Mouse (Mus musculus) liver, embryonic 11.5 days (tissue): ENCODE measurements around the gene Ikzf2. TPM values are rescaled to one million over a fixed set of nuclear protein-coding genes. Genes with fewer than 3 reads are reported as not detected.

Source experiments
- ATAC-seq: fragments of 200-750 bp; cut with Nextera tagmentation; replicated peaks from 2 replicates; pipeline ENCODE4 v1.8.0; 2017; ENCODE audit warnings: moderate number of reproducible peaks, mild to moderate bottlenecking, moderate TSS enrichment, moderate library complexity; ENCODE audit not compliant: low FRiP score
- DNase-seq: peaks from one replicate; pipeline ENCODE4 v3.0.0-alpha.2; 2017; ENCODE audit warnings: low spot score
- H3K27ac ChIP-seq: fragments of 300-500 bp; sonication (generic); 2 replicates; pipeline ENCODE4 v1.5.1; 2014; ENCODE audit warnings: mild to moderate bottlenecking, low read depth, low read length, control low read depth
- H3K27me3 ChIP-seq: fragments of 300-500 bp; sonication (generic); replicated peaks from 2 replicates; pipeline ENCODE4 v1.6.1; 2014; ENCODE audit warnings: low read length, mixed read lengths; ENCODE audit not compliant: control insufficient read depth, insufficient read depth
- H3K36me3 ChIP-seq: fragments of 300-500 bp; sonication (generic); 2 replicates; pipeline ENCODE4 v1.6.1; 2014; ENCODE audit warnings: mild to moderate bottlenecking, low read length, moderate library complexity, mixed read lengths; ENCODE audit not compliant: control insufficient read depth, insufficient read depth
- H3K4me1 ChIP-seq: fragments of 300-500 bp; sonication (generic); replicated peaks from 2 replicates; pipeline ENCODE4 v1.6.1; 2014; ENCODE audit warnings: low read length, mixed read lengths; ENCODE audit not compliant: control insufficient read depth, insufficient read depth
- H3K4me2 ChIP-seq: fragments of 300-500 bp; sonication (generic); 2 replicates; pipeline ENCODE4 v1.6.1; 2014; ENCODE audit warnings: mild to moderate bottlenecking, control low read depth, moderate library complexity
- H3K4me3 ChIP-seq: fragments of 300-500 bp; sonication (generic); 2 replicates; pipeline ENCODE4 v1.5.1; 2014; ENCODE audit warnings: low read depth, low read length, control low read depth
- H3K9ac ChIP-seq: fragments of 300-500 bp; sonication (generic); 2 replicates; pipeline ENCODE4 v1.6.1; 2014; ENCODE audit warnings: low read depth, low read length, control low read depth
- H3K9me3 ChIP-seq: fragments of 300-500 bp; sonication (generic); 2 replicates; pipeline ENCODE4 v1.6.1; 2016; ENCODE audit warnings: low read length, inconsistent platforms, mixed read lengths; ENCODE audit not compliant: control insufficient read depth
- WGBS: fragments of 180-500 bp; shearing (Covaris S2); extraction: QIAGEN DNeasy Blood & Tissue Kit; methylation state at CpG from one replicate; pipeline ENCODE4 v1.1.7; 2014; 5-methylcytosine and 5-hydroxymethylcytosine counted together
- polyA plus RNA-seq: library from polyadenylated mRNA; unstranded; fragments of >200 nt; fragmentation: Nextera tagmentation; extraction: Ambion mirVana; gene quantifications from 2 replicates; pipeline ENCODE4 v1.2.1, GENCODE M21; 2014

Gene Ikzf2
- 2.8 and 3.5 TPM in 2 replicates for polyA plus RNA-seq

DNA sequence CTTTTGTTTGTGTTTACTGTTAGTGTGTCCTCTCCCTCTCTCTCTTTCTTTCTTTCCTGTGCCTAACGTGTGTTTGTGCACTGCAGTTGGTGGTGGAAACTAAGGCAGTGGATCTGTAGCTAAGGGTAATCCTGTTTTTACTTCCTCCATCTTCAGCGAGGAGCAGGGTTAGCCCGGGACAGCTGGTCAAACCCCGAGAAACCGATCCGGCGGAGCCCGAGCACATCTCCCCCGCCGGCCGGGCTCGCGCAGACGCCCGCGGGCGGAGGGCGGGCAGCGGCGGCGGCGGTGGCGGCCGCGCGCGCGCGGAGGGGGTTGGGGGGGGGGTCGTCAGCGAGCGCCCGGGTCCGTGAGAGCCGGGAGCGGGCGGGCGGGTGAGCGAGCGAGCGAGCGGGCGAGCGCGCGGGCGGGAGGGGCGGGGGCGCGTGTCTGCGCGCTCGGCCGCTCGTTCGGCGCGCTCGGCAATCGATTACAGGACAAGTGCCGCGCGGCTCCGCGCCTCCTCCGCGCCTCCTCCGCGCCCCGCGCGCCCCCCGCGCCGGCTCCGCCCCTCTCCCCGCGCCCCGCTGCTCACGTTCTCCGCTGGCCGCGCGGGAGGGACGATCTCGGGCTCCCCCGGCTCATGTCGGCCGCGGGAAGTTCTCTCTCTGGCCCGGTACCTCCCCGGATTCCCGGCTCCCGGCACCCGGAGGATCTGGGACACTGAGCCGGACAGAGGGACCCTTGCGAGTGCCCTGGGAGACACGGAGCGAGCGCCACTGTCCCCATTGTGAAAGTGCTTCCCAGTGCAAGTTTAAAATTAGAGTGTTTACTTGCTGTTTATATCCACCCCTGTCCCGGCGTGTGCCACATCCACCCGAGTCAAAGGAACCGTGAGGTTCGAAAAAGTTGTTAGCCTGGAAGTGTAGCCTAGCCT lies at the start of gene Ikzf2:
Ikzf2 (minus strand) TSS at position 170 of the 916 bp plus-strand sequence.
- DNase-seq: peak; percentile 81
- H3K4me2 ChIP-seq: peak within 1 kb of the TSS; percentile 90
- no peaks in the 10 kb centered on the region for H3K36me3 ChIP-seq
- peaks cover 2% of the 10 kb centered on the region; the same call in 1 of the 2 replicates for H3K4me1 ChIP-seq
- no peaks in the 10 kb centered on the region for H3K9me3 ChIP-seq
- H3K9ac ChIP-seq: peak within 1 kb of the TSS; percentile 68
- H3K27me3 ChIP-seq: no peaks in the 10 kb centered on the region
- WGBS: under 1% methylated on average over 59 of the region's 105 CpGs
- peak within 1 kb of the TSS; percentile 84 for H3K4me3 ChIP-seq
- peak; percentile 80 for ATAC-seq
- peak within 1 kb of the TSS; percentile 73 for H3K27ac ChIP-seq

DNA sequence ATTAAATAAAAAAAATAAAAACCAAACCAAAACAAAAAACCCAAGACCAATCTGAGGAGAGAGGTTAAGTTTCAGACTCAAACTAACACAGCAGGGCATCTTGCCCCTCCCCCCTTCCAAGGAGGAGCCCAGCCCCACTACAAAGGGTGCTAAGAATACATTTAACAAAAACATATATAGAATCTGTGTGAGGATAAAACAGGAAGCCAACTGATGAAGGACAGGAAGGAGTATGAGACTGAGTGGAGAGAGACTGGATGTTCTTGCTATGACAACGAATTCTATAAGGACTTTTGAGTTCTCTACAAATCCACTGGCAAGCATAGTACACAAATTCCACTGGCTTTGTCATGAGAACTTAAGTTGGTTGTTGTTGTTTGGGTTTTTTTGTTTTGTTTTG lies 42.7 kb upstream of the Ikzf2 start:
- Histone ChIP-seq H3K9me3 (no peaks in the 10 kb centered on the region), H3K9ac (no peak overlapping the region), H3K4me3 (no peak overlapping the region), H3K36me3 (no peaks in the 10 kb centered on the region), H3K4me2 (no peak overlapping the region), H3K27me3 (no peaks in the 10 kb centered on the region), H3K27ac (no peak overlapping the region), H3K4me1 (no peaks in the 10 kb centered on the region)
- ATAC-seq (no peak), DNase-seq (no peak)
- 36% methylated on average over 1 of the region's 1 CpGs for WGBS

DNA sequence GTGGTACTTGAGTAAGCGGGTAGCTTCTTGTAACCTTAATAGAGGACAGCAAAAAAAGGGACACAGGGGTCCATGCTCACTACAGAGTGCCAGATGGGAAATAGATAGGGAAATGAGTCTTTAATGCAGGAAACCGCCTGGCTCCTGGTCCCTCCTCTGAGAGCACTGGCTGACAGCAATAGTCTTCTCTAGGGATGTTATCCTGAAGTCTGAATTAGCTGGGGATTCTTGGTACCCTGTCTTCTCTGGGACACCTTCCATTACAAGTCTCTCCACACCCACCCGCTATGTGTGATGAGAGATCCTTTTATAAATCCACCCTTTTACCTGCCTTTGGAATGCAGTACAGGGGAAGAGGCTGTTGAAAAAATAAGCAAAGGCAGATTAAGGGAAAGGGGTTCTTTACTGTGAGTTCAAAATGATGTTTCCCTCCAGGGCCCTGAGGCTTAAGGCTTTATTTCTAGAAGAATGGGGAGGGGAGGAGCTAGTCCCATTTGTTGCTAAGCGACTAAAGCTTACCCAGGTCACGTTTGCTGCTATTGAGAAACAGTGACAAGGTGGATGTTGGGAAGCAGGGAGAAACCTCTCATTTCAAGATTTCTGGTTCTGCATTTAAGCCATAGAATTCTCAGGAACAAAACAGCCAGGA lies 42.1 kb upstream of the Ikzf2 start:
- whole genome bisulfite sequencing: 46% methylated on average over 5 of the region's 5 CpGs
- H3K9ac ChIP-seq: no peak overlapping the region
- ATAC-seq: no peak

GRCm38 (mm10) chr1:69727968-69728367 lies 40.9 kb upstream of the Ikzf2 start:
- no peaks in the 10 kb centered on the region for H3K36me3 ChIP-seq
- H3K4me3 ChIP-seq: no peak overlapping the region
- H3K27me3 ChIP-seq: no peaks in the 10 kb centered on the region
- ATAC-seq (no peak), DNase-seq (no peak)
- no peak overlapping the region for H3K9ac ChIP-seq
- H3K27ac ChIP-seq: no peak overlapping the region
- 45% methylated on average over 5 of the region's 5 CpGs for WGBS
- H3K4me2 ChIP-seq: no peak overlapping the region
- H3K4me1 ChIP-seq: no peaks in the 10 kb centered on the region
- H3K9me3 ChIP-seq: no peaks in the 10 kb centered on the region

More for the DNA sequence above, 42.1 kb upstream of the Ikzf2 start:
- Histone ChIP-seq H3K4me1 (no peaks in the 10 kb centered on the region), H3K27me3 (no peaks in the 10 kb centered on the region), H3K4me2 (no peak overlapping the region), H3K36me3 (no peaks in the 10 kb centered on the region), H3K4me3 (no peak overlapping the region), H3K9me3 (no peaks in the 10 kb centered on the region), H3K27ac (no peak overlapping the region)
- DNase-seq: no peak

GRCm38 (mm10) chr1:69717107-69717506 lies 30.1 kb upstream of the Ikzf2 start:
- Histone ChIP-seq H3K4me3 (no peak overlapping the region), H3K9ac (no peak overlapping the region), H3K4me2 (no peak overlapping the region), H3K9me3 (no peaks in the 10 kb centered on the region), H3K27ac (no peak overlapping the region), H3K4me1 (no peaks in the 10 kb centered on the region), H3K36me3 (no peaks in the 10 kb centered on the region), H3K27me3 (no peaks in the 10 kb centered on the region)
- ATAC-seq: no peak
- no peak for DNase-seq
- WGBS: 70% methylated on average over 3 of the region's 3 CpGs

- H3K4me3 ChIP-seq: no peak overlapping the region
- 77% methylated on average over 1 of the region's 1 CpGs for WGBS
- no peaks in the 10 kb centered on the region for H3K9me3 ChIP-seq
- ATAC-seq (no peak), DNase-seq (no peak)
- no peaks in the 10 kb centered on the region for H3K4me1 ChIP-seq
- H3K4me2 ChIP-seq: no peak overlapping the region
- H3K36me3 ChIP-seq: no peaks in the 10 kb centered on the region
- H3K9ac ChIP-seq: no peak overlapping the region
- H3K27ac ChIP-seq: no peak overlapping the region
- no peaks in the 10 kb centered on the region for H3K27me3 ChIP-seq
These were observed 21.5 kb upstream of the Ikzf2 start for GRCm38 (mm10) chr1:69708571-69708970.

- H3K9me3 ChIP-seq: no peaks in the 10 kb centered on the region
- H3K4me1 ChIP-seq: no peaks in the 10 kb centered on the region
- H3K4me3 ChIP-seq: no peak overlapping the region
- 86% methylated on average over 3 of the region's 3 CpGs for whole genome bisulfite sequencing
- no peak for DNase-seq
- no peak for ATAC-seq
- no peak overlapping the region for H3K9ac ChIP-seq
- no peak overlapping the region for H3K4me2 ChIP-seq
- H3K27ac ChIP-seq: no peak overlapping the region
- H3K36me3 ChIP-seq: no peaks in the 10 kb centered on the region
- H3K27me3 ChIP-seq: no peaks in the 10 kb centered on the region
These were observed 16.6 kb upstream of the Ikzf2 start for GRCm38 (mm10) chr1:69703506-69704156.

GRCm38 (mm10) chr1:69691946-69692345 lies 4.9 kb upstream of the Ikzf2 start:
- 34% methylated on average over 6 of the region's 6 CpGs for WGBS
- H3K4me1 ChIP-seq: 0 out of 2 replicates have a peak, but pooled peaks cover 2% of the 10 kb centered on the region
- no peaks in the 10 kb centered on the region for H3K9me3 ChIP-seq
- H3K27ac ChIP-seq: no peak overlapping the region
- H3K4me3 ChIP-seq: no peak overlapping the region
- no peaks in the 10 kb centered on the region for H3K36me3 ChIP-seq
- no peak overlapping the region for H3K4me2 ChIP-seq
- DNase-seq (no peak), ATAC-seq (no peak)
- H3K27me3 ChIP-seq: no peaks in the 10 kb centered on the region
- H3K9ac ChIP-seq: no peak overlapping the region
